Mouse (Mus musculus) spleen, adult 2 months (tissue): Measurements from ENCODE around the gene St13.

Source experiments
- CTCF ChIP-seq: fragments of 200-500 bp; IDR thresholded peaks from 2 replicates; pipeline ENCODE4 v1.5.1; 2011; ENCODE audit warnings: mild to moderate bottlenecking, inconsistent platforms; ENCODE audit not compliant: insufficient read depth, insufficient read length, insufficient replicate concordance; ENCODE audit errors: extremely low read depth
- POLR2A ChIP-seq: fragments of 200-500 bp; IDR thresholded peaks from 2 replicates; pipeline ENCODE4 v1.6.1; 2011; ENCODE audit warnings: low read depth, low read length, inconsistent platforms

DNA sequence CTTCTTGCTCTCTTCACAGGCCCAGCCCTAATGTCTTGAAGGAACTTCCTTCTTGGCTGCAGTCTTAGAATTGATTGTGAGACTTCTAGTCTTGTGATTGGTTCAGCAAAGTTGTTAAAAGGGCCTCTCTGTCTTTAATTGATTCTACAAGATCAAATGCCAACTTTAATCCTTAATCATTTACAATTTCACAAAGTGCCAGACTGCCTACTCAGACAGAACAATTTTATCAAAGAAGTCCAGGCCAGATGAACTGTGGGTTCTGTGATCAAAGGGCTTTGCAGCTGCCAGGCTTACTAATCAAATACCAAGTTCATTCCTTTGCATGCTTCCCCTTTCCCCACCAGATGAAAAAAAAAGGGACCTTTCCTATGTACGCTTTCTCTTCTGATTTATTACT lies 21.6 kb upstream of the St13 start:
- TF ChIP-seq CTCF (no peak), POLR2A (no peak)
